Mouse (Mus musculus) G1E (cell line): ENCODE data around the gene Fam171a2. TPM values are rescaled to one million over a fixed set of nuclear protein-coding genes. Genes with fewer than 3 reads are reported as not detected.

Experiments
- ATAC-seq: 2 replicates; pipeline ENCODE4 v1.8.0; 2016; ENCODE audit warnings: mild to moderate bottlenecking; ENCODE audit not compliant: insufficient number of reproducible peaks, poor library complexity, low FRiP score, severe bottlenecking; ENCODE audit errors: extremely low read depth
- DNase-seq: peaks from one replicate; pipeline ENCODE4 v3.0.0; 2012; ENCODE audit warnings: low spot score
- H3K27me3 ChIP-seq: 2 replicates; pipeline ENCODE4 v1.6.1; 2012; ENCODE audit warnings: mild to moderate bottlenecking, low read length, inconsistent platforms; ENCODE audit not compliant: insufficient read depth
- H3K36me3 ChIP-seq: replicated peaks from 2 replicates; pipeline ENCODE3; 2012; ENCODE audit warnings: mild to moderate bottlenecking, inconsistent platforms
- H3K4me1 ChIP-seq: 2 replicates; pipeline ENCODE4 v1.6.1; 2012; ENCODE audit warnings: low read depth, low read length, inconsistent platforms, mixed read lengths; ENCODE audit not compliant: insufficient read depth
- H3K4me3 ChIP-seq: 2 replicates; pipeline ENCODE4 v1.5.1; 2012; ENCODE audit warnings: low read depth, mild to moderate bottlenecking, inconsistent platforms, low read length, moderate library complexity, mixed read lengths
- H3K9me3 ChIP-seq: replicated peaks from 2 replicates; pipeline ENCODE4 v1.6.1; 2012; ENCODE audit warnings: inconsistent platforms
- CTCF ChIP-seq: IDR thresholded peaks from 2 replicates; pipeline ENCODE4 v1.5.1; 2012; ENCODE audit warnings: low read depth, low read length, inconsistent platforms, mixed read lengths
- GATA1 ChIP-seq: IDR thresholded peaks from 2 replicates; pipeline ENCODE4 v1.6.1; 2012; ENCODE audit warnings: borderline replicate concordance, low read length, inconsistent platforms, mixed read lengths
- GATA2 ChIP-seq: IDR thresholded peaks from 2 replicates; pipeline ENCODE4 v1.6.1; 2012; ENCODE audit warnings: low read depth, low read length, inconsistent platforms, borderline replicate concordance
- POLR2AphosphoS5 ChIP-seq: IDR thresholded peaks from 2 replicates; pipeline ENCODE4 v1.6.1; 2012; ENCODE audit warnings: low read depth, low read length, inconsistent platforms; ENCODE audit not compliant: insufficient replicate concordance
- TAL1 ChIP-seq: conservative IDR thresholded peaks from 2 replicates; pipeline ENCODE4 v1.6.1; 2012; ENCODE audit warnings: low read depth, low read length, inconsistent platforms, mixed read lengths
- polyA plus RNA-seq: library from polyadenylated mRNA; stranded (reverse); fragments of >175 nt; gene quantifications from 2 replicates; pipeline ENCODE4 v1.2.3, GENCODE M21; 2012
- total RNA-seq, 2 experiments: library from RNA; stranded (forward) in 1 of 2; stranded (reverse) in 1 of 2; fragments of 200-1000 nt in 1 of 2; fragments of >200 nt in 1 of 2; fragmentation: Nextera tagmentation in 1 of 2; gene quantifications; 2 replicates each; pipeline ENCODE4 v1.2.3; 2014 to 2017

Gene Fam171a2
- total and polyA plus RNA-seq, 3 experiments: 0.05 to 0.16 TPM; not detected in 1

- Histone ChIP-seq H3K9me3 (no peaks in the 10 kb centered on the region), H3K4me1 (no peaks in the 10 kb centered on the region), H3K36me3 (peaks cover 83% of the 10 kb centered on the region), H3K27me3 (no peaks in the 10 kb centered on the region), H3K4me3 (no peak overlapping the region)
- TF ChIP-seq TAL1 (no peak), POLR2AphosphoS5 (no peak), CTCF (no peak), GATA1 (no peak), GATA2 (no peak)
- no peak for ATAC-seq
- DNase-seq: no peak
These were observed 31.2 kb upstream of the Fam171a2 start for GRCm38 (mm10) chr11:102478671-102479070.

GRCm38 (mm10) chr11:102475027-102475426 is 27.5 kb upstream of the Fam171a2 start:
- TF ChIP-seq TAL1 (no peak), GATA1 (no peak), GATA2 (no peak), POLR2AphosphoS5 (no peak), CTCF (no peak)
- no peaks in the 10 kb centered on the region for H3K9me3 ChIP-seq
- DNase-seq (no peak), ATAC-seq (no peak)
- peaks cover 54% of the 10 kb centered on the region for H3K36me3 ChIP-seq
- no peak overlapping the region for H3K4me3 ChIP-seq
- peaks cover 10% of the 10 kb centered on the region for H3K4me1 ChIP-seq
- H3K27me3 ChIP-seq: no peaks in the 10 kb centered on the region

GRCm38 (mm10) chr11:102469648-102470357 is 22.3 kb upstream of the Fam171a2 start, which contains the start of gene Itga2b:
TSS of gene Itga2b (minus strand) at chr11:102470122.
- Histone ChIP-seq H3K9me3 (no peaks in the 10 kb centered on the region), H3K4me1 (peaks cover 45% of the 10 kb centered on the region), H3K4me3 (peak within 1 kb of the TSS; percentile 63; the same call in 1 of the 2 replicates), H3K36me3 (peaks cover 23% of the 10 kb centered on the region), H3K27me3 (peaks cover 7% of the 10 kb centered on the region; the same call in 1 of the 2 replicates)
- TF ChIP-seq GATA1: no peak
- peak; percentile 89 for TF ChIP-seq TAL1
- DNase-seq: peak; percentile 68
- peak; percentile 76 for ATAC-seq

GRCm38 (mm10) chr11:102467041-102467631 is 19.7 kb upstream of the Fam171a2 start:
- peaks cover 17% of the 10 kb centered on the region for H3K36me3 ChIP-seq
- TF ChIP-seq TAL1 (no peak), GATA2 (no peak), GATA1 (no peak), POLR2AphosphoS5 (no peak), CTCF (no peak)
- peak; percentile 94 for DNase-seq

GRCm38 (mm10) chr11:102465713-102466436 is 18.4 kb upstream of the Fam171a2 start:
- Histone ChIP-seq H3K9me3 (no peaks in the 10 kb centered on the region), H3K4me1 (peaks cover 53% of the 10 kb centered on the region), H3K36me3 (peaks cover 17% of the 10 kb centered on the region), H3K4me3 (no peak overlapping the region), H3K27me3 (peaks cover 18% of the 10 kb centered on the region)
- no peak for DNase-seq
- TF ChIP-seq CTCF (no peak), TAL1 (no peak), GATA1 (no peak), GATA2 (no peak), POLR2AphosphoS5 (no peak)
- ATAC-seq: no peak

More at GRCm38 (mm10) chr11:102467041-102467631, 19.7 kb upstream of the Fam171a2 start:
- peaks cover 56% of the 10 kb centered on the region for H3K4me1 ChIP-seq
- H3K9me3 ChIP-seq: no peaks in the 10 kb centered on the region
- peaks cover 15% of the 10 kb centered on the region for H3K27me3 ChIP-seq
- H3K4me3 ChIP-seq: peak overlapping the region; percentile 70
- ATAC-seq: peak; percentile 69

GRCm38 (mm10) chr11:102464901-102465300 is 17.4 kb upstream of the Fam171a2 start:
- Histone ChIP-seq H3K36me3 (peaks cover 20% of the 10 kb centered on the region), H3K9me3 (no peaks in the 10 kb centered on the region), H3K27me3 (peaks cover 26% of the 10 kb centered on the region), H3K4me3 (no peak overlapping the region), H3K4me1 (peaks cover 45% of the 10 kb centered on the region)
- ATAC-seq: no peak
- TF ChIP-seq GATA1 (no peak), TAL1 (no peak), POLR2AphosphoS5 (no peak), GATA2 (no peak), CTCF (no peak)
- no peak for DNase-seq
